Mouse (Mus musculus): ENCODE results near the gene Kdelr1.
"Not testable (repeated sequence)": the region's sequence is repeated elsewhere in the genome, so short reads cannot be mapped to it uniquely, and the experiment has no call there.

The Kdelr1 gene

DNA sequence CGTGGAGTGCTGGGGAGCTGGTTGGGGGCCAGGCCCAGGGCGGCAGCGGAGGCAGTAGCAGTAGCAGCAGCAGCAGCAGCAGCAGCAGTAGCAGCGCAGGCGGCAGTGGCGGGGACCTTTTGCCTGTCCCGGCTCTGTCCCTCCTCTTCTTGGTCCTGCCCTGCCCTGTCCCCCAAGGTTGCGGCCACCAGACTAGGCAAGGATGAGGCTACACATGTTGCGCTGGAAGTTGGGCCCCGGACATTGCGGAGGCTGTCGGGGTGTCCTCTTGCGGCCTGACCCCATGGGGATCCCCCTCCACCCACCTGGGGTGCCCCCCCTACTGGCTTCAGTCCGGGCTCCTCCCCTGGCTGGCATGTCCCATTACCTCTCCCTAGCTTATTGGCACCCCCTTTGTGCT, 2.8 kb upstream of the Kdelr1 start:
- DNase-seq (ENCODE audit: low read depth in 2 of 2, low spot score in 2 of 2) = peak in 1 of 2 experiments; percentile 10

DNA sequence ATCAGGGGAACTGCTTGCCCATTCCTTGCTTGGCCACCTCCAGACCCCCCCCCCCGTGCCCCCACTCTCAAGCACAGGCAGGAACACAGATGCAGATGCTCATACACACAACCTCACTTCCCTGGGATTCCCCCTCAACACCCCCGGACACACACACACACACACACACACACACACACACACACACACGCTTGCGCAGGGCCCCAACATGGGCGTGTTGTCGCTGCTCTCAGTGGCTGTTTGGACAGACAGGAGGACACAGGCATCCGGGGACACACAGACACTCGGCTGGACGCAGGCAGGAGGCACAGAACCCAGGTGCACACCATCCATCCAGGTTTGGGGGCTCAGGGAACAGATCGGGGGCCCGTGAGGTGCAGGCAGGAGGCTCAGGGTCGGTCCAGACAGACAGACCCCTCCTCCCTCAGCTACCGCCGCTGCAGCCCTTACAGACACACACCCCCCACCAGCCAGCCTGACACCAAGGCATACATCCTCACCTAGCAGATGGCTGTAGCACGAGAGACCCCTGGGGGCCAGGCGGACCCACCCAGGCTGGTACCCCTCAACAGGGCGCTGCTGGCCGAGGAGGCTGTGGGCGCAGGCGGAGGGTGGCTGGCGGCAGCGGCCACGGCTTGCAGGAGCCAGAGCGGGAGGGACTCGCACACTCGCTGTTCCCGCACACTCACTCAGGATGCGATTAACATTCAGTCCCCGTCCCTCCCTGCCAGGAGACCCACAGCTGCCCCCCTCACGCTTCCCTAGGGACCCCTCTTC, 2.1 kb upstream of the Kdelr1 start:
- DNase-seq (ENCODE audit: low read depth in 2 of 2, low spot score in 2 of 2) = peak in 1 of 2 experiments; percentile 20

DNA sequence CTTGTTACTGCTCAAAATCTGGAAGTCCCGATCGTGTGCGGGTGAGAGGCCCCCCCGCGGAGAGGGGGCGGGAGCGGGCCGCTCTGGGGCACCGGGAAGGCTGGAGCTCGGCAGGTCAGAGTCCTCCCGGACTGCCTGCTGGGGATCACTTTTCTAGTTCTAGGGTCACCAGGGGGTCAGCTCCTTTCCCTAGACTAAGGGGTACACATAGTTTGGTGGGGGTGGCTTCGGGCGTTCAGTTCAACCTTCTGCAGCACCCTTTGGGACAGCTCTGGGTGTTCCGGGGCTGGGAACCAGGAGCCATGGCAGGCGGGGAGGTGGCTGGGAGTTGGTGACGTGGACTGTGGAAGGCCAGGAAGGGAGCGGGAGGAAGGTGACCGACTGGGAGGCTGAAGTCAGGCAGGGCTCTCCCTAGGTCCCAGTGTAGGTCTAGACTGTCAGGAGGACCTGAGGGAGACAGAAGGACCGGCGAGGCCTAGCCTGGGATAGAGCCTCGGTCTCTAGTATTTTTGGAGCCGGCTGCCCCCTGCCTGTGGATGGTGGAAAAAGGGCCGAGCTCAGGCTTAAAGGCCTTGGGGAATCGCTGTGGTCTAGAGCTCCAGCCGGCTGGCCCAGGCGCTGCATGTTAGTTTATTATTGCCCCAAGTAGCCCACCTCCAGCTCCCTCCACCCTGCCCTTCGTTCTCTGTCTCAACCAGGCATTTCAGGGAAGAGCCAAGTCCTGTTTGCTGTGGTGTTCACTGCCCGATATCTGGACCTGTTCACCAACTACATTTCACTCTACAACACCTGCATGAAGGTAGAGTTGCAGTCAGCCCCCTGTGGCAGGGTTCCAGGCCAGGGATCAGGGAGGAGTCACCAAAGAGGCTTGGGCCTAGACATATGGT, 732 bp downstream of the Kdelr1 start:
- DNase-seq (ENCODE audit: low read depth in 2 of 2, low spot score in 2 of 2) = peak in 1 of 2 experiments; percentile 32

GRCm38 (mm10) chr7:45876895-45877294, 4.3 kb downstream of the Kdelr1 start:
- DNase-seq (ENCODE audit: low read depth in 2 of 2, low spot score in 2 of 2) = no peak

DNA sequence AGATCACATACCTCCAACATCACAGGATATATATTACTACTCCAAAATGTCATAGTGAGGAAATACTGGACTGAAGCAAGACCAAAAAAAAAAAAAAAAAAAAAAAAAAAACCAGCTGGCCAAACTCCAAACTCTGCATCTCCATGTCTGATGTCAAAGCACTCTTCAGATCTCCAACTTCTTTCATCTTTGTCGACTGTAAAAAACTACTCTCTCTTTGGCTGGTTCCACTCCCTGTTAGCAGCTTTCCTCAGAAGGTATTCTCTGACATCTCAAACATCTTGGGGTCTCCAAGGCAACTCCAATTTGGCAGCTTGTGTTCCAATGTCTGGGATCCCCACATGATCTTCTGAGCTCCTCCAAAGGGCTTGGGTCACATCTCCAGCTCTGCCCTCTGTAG, 5.7 kb downstream of the Kdelr1 start, which contains the start of gene Grin2d:
TSS of gene Grin2d (minus strand) at position 101 of the 400 bp plus-strand sequence.
- not testable (repeated sequence) for DNase-seq (ENCODE audit: low read depth in 2 of 2, low spot score in 2 of 2)

DNA sequence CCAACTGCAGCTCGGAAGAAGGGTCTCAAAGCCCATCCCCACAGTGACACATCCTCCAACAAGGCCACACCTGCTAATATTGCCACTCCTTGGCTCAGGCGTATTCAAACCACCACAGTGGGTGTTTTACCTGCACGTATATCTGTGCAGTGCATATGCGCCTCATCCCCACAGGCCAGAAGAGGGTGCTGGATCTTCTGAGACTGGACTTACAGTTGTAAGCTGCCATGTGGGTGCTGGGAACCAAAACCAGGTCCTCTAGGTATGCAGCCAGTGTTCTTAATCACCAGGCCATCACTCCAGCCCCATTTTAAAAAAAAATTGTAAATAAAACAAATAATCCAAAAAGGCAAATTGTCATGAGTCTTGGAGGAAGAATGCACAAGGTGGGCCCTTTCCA, 8.0 kb downstream of the Kdelr1 start:
- no peak for DNase-seq (ENCODE audit: low read depth in 2 of 2, low spot score in 2 of 2)

DNA sequence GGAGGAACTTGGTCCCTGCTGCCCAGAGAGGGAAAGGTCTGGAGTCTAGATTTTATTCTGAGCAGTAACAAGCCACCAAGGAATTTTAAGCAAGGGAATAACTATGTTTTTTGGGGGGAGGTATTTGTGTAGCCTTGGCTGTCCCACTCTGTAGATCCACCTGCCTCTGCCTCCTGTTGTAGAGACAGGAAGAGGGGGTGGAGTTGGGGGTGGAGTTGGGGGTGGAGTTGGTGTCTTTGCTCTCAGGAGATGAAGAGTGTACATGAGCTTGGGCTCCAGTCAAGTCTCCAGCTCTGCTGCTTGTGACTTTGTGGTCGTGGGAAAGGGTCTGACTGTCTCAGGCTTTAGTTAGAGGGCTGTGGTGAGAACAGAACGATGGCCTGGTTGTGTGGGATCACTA, 8.4 kb downstream of the Kdelr1 start:
- DNase-seq (ENCODE audit: low read depth in 2 of 2, low spot score in 2 of 2) = no peak

GRCm38 (mm10) chr7:45887246-45887645, 14.7 kb downstream of the Kdelr1 start:
- no peak for DNase-seq (ENCODE audit: low read depth in 2 of 2, low spot score in 2 of 2)

GRCm38 (mm10) chr7:45892651-45893050, 20.1 kb downstream of the Kdelr1 start:
- DNase-seq (ENCODE audit: low read depth in 2 of 2, low spot score in 2 of 2) = no peak

DNA sequence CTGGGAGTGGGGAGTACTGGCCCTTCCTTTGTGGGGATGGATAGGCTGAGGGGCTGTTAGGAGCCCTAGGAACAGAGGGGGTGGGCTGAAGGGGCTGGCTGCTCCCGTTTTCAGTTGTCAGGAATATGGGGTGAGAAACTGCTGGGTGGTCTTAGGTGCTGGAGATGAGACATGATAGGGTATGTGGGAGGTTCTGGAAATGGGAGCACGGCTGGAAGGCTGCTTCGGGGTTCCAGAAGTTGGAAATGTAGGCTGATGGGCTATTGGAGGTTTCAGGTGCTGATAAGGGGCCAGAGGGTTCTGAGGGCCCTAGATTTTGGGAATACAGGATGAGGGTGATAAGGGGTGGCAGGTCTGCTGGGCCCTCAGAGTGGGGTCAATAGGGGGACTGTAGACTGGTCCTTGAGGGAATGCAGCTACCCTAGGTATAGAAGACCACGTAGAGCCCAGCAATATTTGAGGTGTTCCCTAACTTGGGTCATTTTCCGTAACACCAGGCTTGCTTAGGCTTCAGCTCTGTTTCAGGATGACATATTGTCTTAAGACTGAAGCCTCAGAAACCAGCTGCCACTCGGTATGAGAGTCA, 23.5 kb downstream of the Kdelr1 start:
- no peak for DNase-seq (ENCODE audit: low read depth in 2 of 2, low spot score in 2 of 2)

DNA sequence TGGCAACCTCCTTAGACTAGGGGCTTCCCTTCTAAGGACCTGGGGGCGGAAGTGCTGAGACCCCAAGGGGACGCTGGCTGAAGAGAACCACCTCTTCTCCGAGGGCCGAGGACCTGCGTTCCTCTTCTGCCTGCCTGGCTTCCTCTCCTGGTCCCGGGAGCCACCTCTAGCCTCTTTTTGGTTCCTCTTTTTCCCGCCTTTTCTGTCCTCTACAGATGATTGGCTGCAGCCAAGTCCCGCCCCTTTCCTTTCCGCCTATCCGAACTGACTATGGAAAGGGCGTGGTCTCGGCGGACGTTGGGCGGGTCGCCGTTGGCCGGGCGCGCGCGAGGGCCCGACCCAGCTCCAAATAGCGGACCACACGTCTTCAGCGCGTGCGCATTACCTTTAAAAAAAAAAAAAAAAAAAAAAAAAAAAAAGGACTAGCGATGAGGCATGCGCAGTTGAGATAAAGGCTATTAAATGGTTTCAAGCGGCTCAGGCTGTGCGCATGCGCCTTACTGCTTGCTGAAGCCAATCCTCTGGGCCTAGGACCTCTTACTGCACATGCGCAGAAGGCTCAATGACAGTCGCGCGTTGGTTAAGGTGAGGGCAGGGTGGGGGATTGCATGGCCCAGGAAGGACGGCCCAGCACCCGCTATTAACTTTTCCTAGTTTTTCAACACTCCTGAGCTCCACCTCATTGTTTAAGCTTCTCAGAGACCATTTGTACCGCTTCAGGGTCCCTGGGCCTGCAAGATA, 24.1 kb downstream of the Kdelr1 start, which contains the start of the genes Syngr4 and Tmem143:
TSS of gene Syngr4 (minus strand) at position 198 of the 741 bp plus-strand sequence.
TSS of gene Tmem143 (plus strand) at position 425 of the 741 bp plus-strand sequence.
- peak; percentile 90 to 93 for DNase-seq (ENCODE audit: low read depth in 2 of 2, low spot score in 2 of 2)

DNA sequence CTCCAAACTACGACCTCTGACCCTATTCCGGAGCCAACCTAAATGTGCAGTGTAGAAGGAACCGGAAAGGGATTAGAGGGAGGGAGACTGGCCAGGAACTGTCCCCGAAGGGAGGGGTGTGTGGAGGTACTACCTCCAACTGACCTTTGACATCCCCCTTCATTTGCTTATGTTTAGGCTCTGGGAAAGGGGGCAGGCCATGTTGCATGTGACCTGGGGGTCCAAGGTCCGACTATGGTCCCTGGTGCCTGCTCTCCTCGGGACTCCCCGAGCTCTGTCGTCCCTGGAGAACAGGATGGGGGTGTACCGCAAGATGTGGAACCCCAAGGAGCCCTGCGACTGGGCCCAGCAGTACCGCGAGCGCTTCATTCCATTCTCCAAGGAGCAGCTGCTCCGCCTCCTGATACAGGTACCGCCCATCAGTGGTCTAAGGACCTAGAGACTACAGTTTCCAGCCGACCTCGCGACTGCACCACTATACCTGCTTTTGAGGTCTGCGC, 24.7 kb downstream of the Kdelr1 start:
- DNase-seq (ENCODE audit: low read depth in 2 of 2, low spot score in 2 of 2) = peak; percentile 14 to 30

DNA sequence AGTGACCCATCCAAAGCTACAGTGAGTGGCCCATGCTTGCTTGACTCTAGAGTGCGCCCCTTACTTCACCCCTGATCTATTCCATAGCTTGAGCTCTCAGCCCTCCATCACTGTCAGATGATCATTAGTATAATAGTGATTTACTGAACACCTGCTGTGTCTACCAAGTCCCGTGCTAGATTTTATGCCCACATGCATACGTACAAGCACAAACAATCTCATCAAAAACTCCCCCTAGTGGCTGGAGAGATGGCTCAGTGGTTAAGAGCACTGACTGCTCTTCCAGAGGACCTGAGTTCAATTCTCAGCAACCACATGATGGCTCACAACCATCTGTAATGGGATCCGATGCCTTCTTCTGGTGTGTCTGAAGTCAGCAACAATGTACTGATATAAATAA, 25.6 kb downstream of the Kdelr1 start:
- DNase-seq (ENCODE audit: low read depth in 2 of 2, low spot score in 2 of 2) = peak; percentile 35 to 60

- DNase-seq (ENCODE audit: low read depth in 2 of 2, low spot score in 2 of 2) = no peak
These were observed 29.0 kb downstream of the Kdelr1 start for GRCm38 (mm10) chr7:45901562-45901961.

DNA sequence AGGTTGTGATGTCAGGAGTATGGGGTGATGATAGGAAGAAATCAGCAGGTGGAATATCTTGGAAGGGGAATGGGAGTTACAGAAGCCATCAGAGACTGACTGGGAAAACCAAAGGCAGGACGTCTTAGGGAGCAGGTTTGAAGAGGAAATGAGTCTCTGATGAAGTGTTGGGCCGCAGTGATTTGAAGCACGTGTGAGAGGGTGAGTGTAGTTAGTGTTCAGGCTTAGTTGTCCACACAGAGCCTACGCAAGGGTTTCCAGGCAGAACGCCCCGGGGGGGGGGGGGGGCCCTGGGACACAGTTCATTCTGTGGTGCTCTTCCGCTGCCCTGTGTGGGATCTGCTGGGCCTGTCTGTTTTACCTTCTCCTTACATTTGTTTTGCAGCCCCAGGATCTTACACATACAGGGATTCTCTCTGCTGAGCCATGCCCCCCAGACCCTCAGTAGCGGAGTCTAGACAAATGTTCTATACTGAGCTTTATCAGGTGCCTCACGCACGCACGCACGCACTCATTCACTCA, 30.0 kb downstream of the Kdelr1 start:
- no peak for DNase-seq (ENCODE audit: low read depth in 2 of 2, low spot score in 2 of 2)

DNA sequence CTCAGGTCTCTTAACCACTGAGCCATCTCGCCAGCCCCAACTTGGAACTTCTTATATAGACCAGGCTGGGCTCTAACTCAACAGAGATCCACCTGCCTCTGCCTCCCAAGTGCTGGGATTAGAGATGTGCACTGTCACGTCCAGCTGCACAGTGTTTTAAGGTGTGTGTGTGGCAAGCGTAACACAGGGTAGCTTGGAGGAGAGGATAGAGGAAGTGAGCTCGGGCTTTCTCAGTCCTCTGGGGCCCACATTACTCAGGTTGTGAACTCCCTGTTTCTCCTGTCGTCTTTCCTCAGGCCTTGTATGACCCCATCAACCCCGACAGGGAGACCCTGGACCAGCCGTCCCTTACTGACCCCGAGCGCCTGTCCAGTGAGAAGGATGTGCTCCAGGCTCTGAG, 34.0 kb downstream of the Kdelr1 start:
- no peak for DNase-seq (ENCODE audit: low read depth in 2 of 2, low spot score in 2 of 2)

DNA sequence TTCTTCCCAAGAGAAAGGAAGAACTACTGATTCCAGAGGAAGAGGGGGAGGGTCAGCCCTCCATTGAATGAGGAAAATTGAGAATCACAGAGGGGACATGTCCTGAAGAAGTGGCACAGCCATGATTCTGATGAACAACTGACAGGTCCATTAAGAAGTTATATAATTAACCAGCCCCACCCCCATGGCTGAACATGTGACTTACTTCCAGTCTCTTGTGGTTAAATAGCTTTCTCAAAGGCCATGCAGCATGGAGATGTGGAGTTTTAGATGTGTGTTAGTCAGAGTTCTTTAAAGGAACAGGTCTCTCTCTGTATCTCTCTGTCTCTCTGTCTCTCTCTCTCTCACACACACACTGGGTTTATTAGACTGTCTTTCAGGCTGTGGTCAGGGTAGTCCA, 35.8 kb downstream of the Kdelr1 start:
- no peak for DNase-seq (ENCODE audit: low read depth in 2 of 2, low spot score in 2 of 2)

DNA sequence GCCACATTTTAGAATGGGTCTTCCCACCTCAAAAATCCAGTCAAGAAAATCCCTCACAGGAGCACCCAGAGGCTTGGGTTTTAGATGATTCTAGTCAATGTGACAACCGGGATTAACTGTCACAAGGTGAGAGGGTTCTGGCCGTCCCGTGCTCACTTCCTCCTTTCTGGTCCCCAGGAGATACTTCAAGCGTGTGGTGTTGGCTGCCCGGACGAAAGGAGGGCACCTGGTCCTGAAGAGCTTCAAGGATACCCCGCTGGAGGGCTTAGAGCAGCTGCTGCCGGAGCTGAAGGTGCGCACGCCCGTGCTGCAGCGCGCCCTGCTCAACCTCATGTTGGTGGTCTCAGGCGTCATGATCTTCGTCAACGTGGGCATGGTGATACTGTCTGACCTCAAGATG, 36.6 kb downstream of the Kdelr1 start:
- no peak for DNase-seq (ENCODE audit: low read depth in 2 of 2, low spot score in 2 of 2)

- no peak for DNase-seq (ENCODE audit: low read depth in 2 of 2, low spot score in 2 of 2)
These were observed 41.5 kb downstream of the Kdelr1 start for GRCm38 (mm10) chr7:45914067-45914466.

DNA sequence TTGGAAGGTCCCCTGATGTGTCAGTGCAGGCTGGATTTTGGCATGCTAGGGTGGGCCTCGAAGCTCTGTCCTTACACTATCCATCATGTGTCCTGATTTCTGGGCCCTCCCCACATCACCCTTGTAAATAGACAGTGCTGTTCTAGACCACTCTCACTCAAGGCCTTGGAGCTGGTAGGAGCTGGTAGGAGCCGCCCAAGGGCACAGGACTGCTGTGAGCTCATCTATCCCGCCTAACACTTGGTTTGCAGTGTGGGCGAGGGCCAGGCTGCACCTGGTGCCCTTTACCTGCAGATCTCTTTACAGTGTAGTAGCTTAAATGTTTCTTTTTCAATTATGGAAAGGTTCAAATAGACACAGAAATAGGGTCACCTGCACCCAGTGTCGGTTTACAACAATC, 42.4 kb downstream of the Kdelr1 start:
- DNase-seq (ENCODE audit: low read depth in 2 of 2, low spot score in 2 of 2) = no peak

All from CD8-positive naive resting alpha-beta T cell, adult 2 months (primary cell).